Mouse (Mus musculus) heart, postnatal 0 days (tissue): ENCODE results near the gene Rap1gap.

ENCODE experiments used
- CTCF ChIP-seq: IDR thresholded peaks from 2 replicates; pipeline ENCODE4 v1.5.1; 2016; ENCODE audit warnings: antibody characterized with exemption, control low read depth, low read depth
- EP300 ChIP-seq: IDR thresholded peaks from 2 replicates; pipeline ENCODE4 v1.6.1; 2016; ENCODE audit warnings: antibody characterized with exemption, low read depth

GRCm38 (mm10) chr4:137762886-137763285, 98.4 kb downstream of the Rap1gap start:
- TF ChIP-seq CTCF = no peak
- no peak for TF ChIP-seq EP300
